In the genomic region with DNA sequence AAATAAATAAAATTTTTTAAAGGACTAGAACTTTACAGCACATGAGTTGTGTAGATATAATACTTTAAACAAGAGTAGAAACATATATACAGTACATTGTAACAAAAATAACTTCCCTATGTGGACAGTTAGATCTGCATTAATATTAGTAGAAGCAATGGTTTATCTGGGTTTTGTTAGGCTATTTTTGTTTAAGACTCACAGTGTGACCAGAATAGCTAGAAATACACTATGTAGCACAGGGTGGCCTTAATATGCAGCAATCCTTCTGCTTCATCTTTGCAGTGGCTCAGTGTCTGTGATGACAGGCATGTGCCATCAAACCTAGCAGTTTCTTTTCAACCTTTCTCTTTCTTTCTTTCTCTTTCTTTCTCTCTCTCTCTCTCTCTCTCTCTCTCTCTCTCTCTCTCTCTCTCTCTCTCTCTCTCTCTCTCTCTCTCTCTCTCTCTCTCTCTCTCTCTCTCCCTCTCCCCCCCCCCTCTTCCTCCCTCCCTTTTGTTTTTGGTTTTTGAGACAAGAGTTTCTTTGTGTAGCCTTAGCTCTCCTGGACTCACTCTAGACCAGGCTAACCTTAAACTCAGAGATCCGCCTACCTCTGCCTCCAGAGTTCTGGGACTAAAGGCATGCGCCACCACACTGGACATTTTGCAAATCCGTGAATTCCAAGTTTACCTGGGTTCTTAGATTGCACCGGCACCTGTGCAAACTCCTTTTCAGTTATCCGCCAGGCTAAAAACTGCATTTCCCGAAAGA, we compare ENCODE assay signal across 8 mouse cellular contexts. TPM values are rescaled to one million over a fixed set of nuclear protein-coding genes. Genes with fewer than 3 reads are reported as not detected.
DNase-seq lines count a peak whose midpoint lies in the region; ATAC-seq lines count a peak whose summit lies in the region.

No protein-coding gene starts in this region.

- peak overlapping the region; percentile 45 for H3K4me2 ChIP-seq in limb, embryonic 11.5 days (ENCODE audit: low read depth, severe bottlenecking)
- peak overlapping the region; percentile 49 for H3K4me2 ChIP-seq in stomach, embryonic 14.5 days (replicated peaks; ENCODE audit: low read depth, low read length)

- ATAC-seq in cerebellum, adult (ENCODE audit: insufficient number of reproducible peaks, low FRiP score, low TSS enrichment), result 0 out of 2 replicates have a peak, but pooled peaks have one; percentile 17
- peak; percentile 67 for ATAC-seq in limb, embryonic 11.5 days (ENCODE audit: insufficient number of reproducible peaks, low FRiP score, low TSS enrichment, low read depth)
- ATAC-seq in stomach, embryonic 14.5 days (ENCODE audit: insufficient number of reproducible peaks, insufficient read depth, low FRiP score, low read depth), result peak; percentile 59; the same call in 1 of the 2 replicates

- H3K36me3 ChIP-seq in limb, embryonic 11.5 days (ENCODE audit: control insufficient read depth, insufficient read depth, low read length), result peaks cover 26% of the 10 kb centered on the region
- peaks cover 32% of the 10 kb centered on the region for H3K36me3 ChIP-seq in stomach, embryonic 14.5 days (ENCODE audit: control insufficient read depth, insufficient read depth, low read length)

- DNase-seq in cerebellum, adult 11-12 months, result no peak
- peak; percentile 15 for DNase-seq in retina, postnatal 1 day
- DNase-seq in retina, embryonic 14.5 days (ENCODE audit: low spot score), result no peak
- DNase-seq in limb, embryonic 11.5 days (ENCODE audit: low spot score), result no peak
- no peak for DNase-seq in MN1 (ENCODE audit: low spot score)
- DNase-seq in thymus, postnatal 0 days (ENCODE audit: low spot score), result no peak

- H3K9ac ChIP-seq in limb, embryonic 11.5 days (ENCODE audit: low read length), result peak overlapping the region; percentile 94
- H3K9ac ChIP-seq in stomach, embryonic 14.5 days (replicated peaks; ENCODE audit: low read depth, low read length), result 0 out of 2 replicates have a peak overlapping the region, but pooled peaks have one; percentile 75

- WGBS in limb, embryonic 11.5 days, result 0% methylated on average over 6 of the region's 6 CpGs
- WGBS in stomach, embryonic 14.5 days, result 0% methylated on average over 6 of the region's 6 CpGs

- H3K9me3 ChIP-seq in limb, embryonic 11.5 days (ENCODE audit: control insufficient read depth, low read length), result no peaks in the 10 kb centered on the region
- H3K9me3 ChIP-seq in stomach, embryonic 14.5 days (ENCODE audit: control insufficient read depth, low read depth, low read length), result no peaks in the 10 kb centered on the region

- peak overlapping the region; percentile 83 for H3K4me3 ChIP-seq in limb, embryonic 11.5 days (ENCODE audit: low read depth, low read length)
- peak overlapping the region; percentile 91 for H3K4me3 ChIP-seq in stomach, embryonic 14.5 days (ENCODE audit: low read depth, low read length)

- H3K4me1 ChIP-seq in limb, embryonic 11.5 days (ENCODE audit: control insufficient read depth, insufficient read depth, low read length), result peaks cover 6% of the 10 kb centered on the region
- H3K4me1 ChIP-seq in stomach, embryonic 14.5 days (ENCODE audit: control insufficient read depth, insufficient read depth, low read length), result peaks cover 6% of the 10 kb centered on the region; the same call in 1 of the 2 replicates

- H3K27me3 ChIP-seq in limb, embryonic 11.5 days (ENCODE audit: control insufficient read depth, insufficient read depth, low read length), result no peaks in the 10 kb centered on the region
- H3K27me3 ChIP-seq in stomach, embryonic 14.5 days (ENCODE audit: control insufficient read depth, insufficient read depth, low read length), result no peaks in the 10 kb centered on the region

- H3K27ac ChIP-seq in limb, embryonic 11.5 days (replicated peaks; ENCODE audit: low read depth, low read length), result no peak overlapping the region; the same call in 1 of the 2 replicates
- no peak overlapping the region for H3K27ac ChIP-seq in stomach, embryonic 14.5 days (ENCODE audit: low read length)

RNA-seq across cellular contexts. Expression of a gene that starts 0.5 kb away (rescaled TPM):
- polyA plus RNA-seq in limb, embryonic 11.5 days (2014; fragmentation: Nextera tagmentation; extraction: Ambion mirVana), result 433 and 440 TPM in 2 replicates
- 302 and 313 TPM in 2 replicates for polyA plus RNA-seq in stomach, embryonic 14.5 days (2014; fragmentation: Nextera tagmentation; extraction: Ambion mirVana)
- 302 and 307 TPM in 2 replicates for polyA plus RNA-seq in thymus, postnatal 0 days (2015; fragmentation: Nextera tagmentation; extraction: Ambion mirVana)

RNA-seq across cellular contexts. Expression of a gene that starts 16.9 kb away (rescaled TPM):
- 27.1 and 29.8 TPM in 2 replicates for polyA plus RNA-seq in limb, embryonic 11.5 days (2014; fragmentation: Nextera tagmentation; extraction: Ambion mirVana)
- 42.8 and 45.8 TPM in 2 replicates for polyA plus RNA-seq in stomach, embryonic 14.5 days (2014; fragmentation: Nextera tagmentation; extraction: Ambion mirVana)
- polyA plus RNA-seq in thymus, postnatal 0 days (2015; fragmentation: Nextera tagmentation; extraction: Ambion mirVana), result 15.1 and 16.4 TPM in 2 replicates

RNA-seq across cellular contexts. Expression of a gene that starts 17.9 kb away (rescaled TPM):
- 2.7 and 4.4 TPM in 2 replicates for polyA plus RNA-seq in limb, embryonic 11.5 days (2014; fragmentation: Nextera tagmentation; extraction: Ambion mirVana)
- polyA plus RNA-seq in stomach, embryonic 14.5 days (2014; fragmentation: Nextera tagmentation; extraction: Ambion mirVana), result 1.3 and 1.6 TPM in 2 replicates
- polyA plus RNA-seq in thymus, postnatal 0 days (2015; fragmentation: Nextera tagmentation; extraction: Ambion mirVana), result 8.3 TPM in 2 replicates

RNA-seq across cellular contexts. Expression of a gene that starts 28.8 kb away (rescaled TPM):
- 1.9 and 2.4 TPM in 2 replicates for polyA plus RNA-seq in limb, embryonic 11.5 days (2014; fragmentation: Nextera tagmentation; extraction: Ambion mirVana)
- 6.0 and 6.1 TPM in 2 replicates for polyA plus RNA-seq in stomach, embryonic 14.5 days (2014; fragmentation: Nextera tagmentation; extraction: Ambion mirVana)
- polyA plus RNA-seq in thymus, postnatal 0 days (2015; fragmentation: Nextera tagmentation; extraction: Ambion mirVana), result 13.8 and 14.0 TPM in 2 replicates

Comparison
In these comparisons a context has a peak if more than half of its experiments do, and no peak if none do; other contexts are left out.
1. ATAC-seq: peak in every context shown above with its lines; median percentile 67 in limb, embryonic 11.5 days; 59 in stomach, embryonic 14.5 days; 17 in cerebellum, adult.